Mouse (Mus musculus) liver, embryonic 14.5 days (tissue): Measurements from ENCODE around the gene Kdm3a. TPM values are rescaled to one million over a fixed set of nuclear protein-coding genes. Genes with fewer than 3 reads are reported as not detected.

Experiments
- ATAC-seq: fragments of 200-750 bp; cut with Nextera tagmentation; 2 replicates; pipeline ENCODE4 v1.8.0; 2017; ENCODE audit warnings: moderate number of reproducible peaks, mild to moderate bottlenecking, moderate library complexity; ENCODE audit not compliant: insufficient read depth
- DNase-seq, 3 experiments: peaks; one replicate each; pipeline ENCODE4 v3.0.0-alpha.2; 2012 to 2013; ENCODE audit warnings: low read depth in 3 of 3, low spot score in 3 of 3
- H3K27ac ChIP-seq: fragments of 300-500 bp; sonication (generic); 2 replicates; pipeline ENCODE4 v1.5.1; 2014; ENCODE audit warnings: moderate library complexity, mild to moderate bottlenecking, control low read depth, inconsistent platforms
- H3K27me3 ChIP-seq: fragments of 300-500 bp; sonication (generic); 2 replicates; pipeline ENCODE4 v1.6.1; 2014; ENCODE audit warnings: mild to moderate bottlenecking, low read length, moderate library complexity; ENCODE audit not compliant: control insufficient read depth, insufficient read depth
- H3K36me3 ChIP-seq: fragments of 300-500 bp; sonication (generic); replicated peaks from 2 replicates; pipeline ENCODE4 v1.6.1; 2014; ENCODE audit warnings: low read depth; ENCODE audit not compliant: control insufficient read depth, insufficient read depth
- H3K4me1 ChIP-seq, 2 experiments: fragments of 200-500 bp in 1 of 2; fragments of 300-500 bp in 1 of 2; sonication (generic) in 1 of 2; replicated peaks; 2 replicates each; pipeline ENCODE4 v1.6.1; 2012 to 2014; ENCODE audit warnings: antibody characterized with exemption in 1 of 2, inconsistent platforms in 1 of 2, low read length in 1 of 2; ENCODE audit not compliant: control insufficient read depth in 2 of 2, insufficient read depth in 2 of 2
- H3K4me2 ChIP-seq: fragments of 300-500 bp; sonication (generic); 2 replicates; pipeline ENCODE4 v1.6.1; 2014; ENCODE audit warnings: low read depth, mild to moderate bottlenecking, control low read depth, moderate library complexity
- H3K4me3 ChIP-seq, 2 experiments: fragments of 200-500 bp in 1 of 2; fragments of 300-500 bp in 1 of 2; sonication (generic) in 1 of 2; 2 replicates each; pipeline ENCODE4 v1.5.1; 2012 to 2014; ENCODE audit warnings: low read depth in 2 of 2, low read length in 2 of 2, mild to moderate bottlenecking in 2 of 2, control low read depth in 1 of 2, inconsistent platforms in 1 of 2, moderate library complexity in 1 of 2; ENCODE audit not compliant: insufficient read depth in 1 of 2
- H3K9ac ChIP-seq: fragments of 300-500 bp; sonication (generic); replicated peaks from 2 replicates; pipeline ENCODE4 v1.6.1; 2014; ENCODE audit warnings: mild to moderate bottlenecking, control low read depth, moderate library complexity
- H3K9me3 ChIP-seq: fragments of 300-500 bp; sonication (generic); 2 replicates; pipeline ENCODE4 v1.6.1; 2016; ENCODE audit warnings: low read length, mixed read lengths; ENCODE audit not compliant: control insufficient read depth
- CTCF ChIP-seq: IDR thresholded peaks from 2 replicates; pipeline ENCODE4 v1.5.1; 2016; ENCODE audit warnings: antibody characterized with exemption, low read depth, control low read depth
- EP300 ChIP-seq: IDR thresholded peaks from 2 replicates; pipeline ENCODE4 v1.6.1; 2016; ENCODE audit warnings: antibody characterized with exemption, low read depth
- WGBS: fragments of 180-500 bp; shearing (Covaris S2); extraction: QIAGEN DNeasy Blood & Tissue Kit; methylation state at CpG from one replicate; pipeline ENCODE4 v1.1.7; 2014; ENCODE audit not compliant: insufficient replicate concordance; 5-methylcytosine and 5-hydroxymethylcytosine counted together
- polyA plus RNA-seq, 2 experiments: library from polyadenylated mRNA; depleted of rRNA in 1 of 2; stranded (reverse) in 1 of 2; unstranded in 1 of 2; fragments of >200 nt; fragmentation: Nextera tagmentation in 1 of 2; extraction: Ambion mirVana in 1 of 2; gene quantifications; 2 replicates each; pipeline versions ENCODE4 v1.2.1 to v1.2.3; 2012 to 2014

Gene Kdm3a
- polyA plus RNA-seq, 2 experiments, result 8.6 to 11.8 TPM

DNA sequence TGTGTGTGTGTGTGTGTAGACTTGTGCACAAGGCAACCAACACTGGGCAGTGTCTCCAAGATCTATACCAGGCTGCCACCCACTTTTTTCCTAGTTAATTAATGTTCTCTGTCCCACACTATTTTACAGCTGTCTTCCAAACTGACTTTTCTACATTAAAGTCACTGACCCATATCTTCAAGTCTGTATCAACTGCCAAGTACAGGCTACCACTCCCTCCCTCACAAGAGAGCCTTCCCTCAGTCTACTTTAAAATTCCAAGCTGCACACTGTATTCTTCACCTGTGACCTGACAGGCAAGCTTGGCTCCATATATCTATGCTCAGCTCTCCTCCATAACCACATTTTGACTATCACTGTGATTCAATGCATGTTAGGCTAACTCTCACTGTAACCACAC, 19.6 kb downstream of the Kdm3a start:
- Histone ChIP-seq H3K4me3 (no peak overlapping the region), H3K4me2 (no peak overlapping the region), H3K27me3 (no peaks in the 10 kb centered on the region), H3K27ac (no peak overlapping the region), H3K9ac (no peak overlapping the region), H3K36me3 (peaks cover 42% of the 10 kb centered on the region), H3K4me1 (peaks cover 15 to 18% of the 10 kb centered on the region in 2 experiments), H3K9me3 (no peaks in the 10 kb centered on the region)
- DNase-seq (no peak), ATAC-seq (no peak)
- TF ChIP-seq CTCF (no peak), EP300 (no peak)

DNA sequence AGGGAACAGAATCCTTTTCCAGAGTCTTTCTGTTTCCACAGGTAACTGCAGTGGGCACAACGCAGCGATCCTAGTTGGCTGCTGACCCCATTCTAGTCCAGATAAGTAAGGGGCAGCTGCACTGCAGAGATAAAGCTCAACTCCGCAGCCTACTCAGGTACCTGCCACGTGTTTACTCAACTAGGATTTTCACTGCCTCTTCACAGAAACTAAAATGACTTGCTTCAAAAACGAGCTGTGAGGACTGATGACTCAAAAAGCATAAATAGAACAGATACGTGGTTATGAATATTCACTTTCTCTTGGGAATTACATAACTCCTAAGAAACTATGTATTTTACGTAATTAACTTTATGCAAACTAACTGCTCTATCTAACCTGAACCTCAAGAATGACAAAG, 22.8 kb downstream of the Kdm3a start:
- Histone ChIP-seq H3K4me1 (peaks cover 15 to 18% of the 10 kb centered on the region in 2 experiments), H3K27me3 (no peaks in the 10 kb centered on the region), H3K9me3 (no peaks in the 10 kb centered on the region), H3K9ac (peak overlapping the region; percentile 4; the same call in 1 of the 2 replicates), H3K4me3 (no peak overlapping the region), H3K27ac (peak overlapping the region; percentile 48), H3K36me3 (peaks cover 34% of the 10 kb centered on the region), H3K4me2 (peak overlapping the region; percentile 52)
- 30% methylated on average over 7 of the region's 7 CpGs for WGBS
- TF ChIP-seq EP300 (peak; percentile 81), CTCF (no peak)
- ATAC-seq, result peak; percentile 88
- DNase-seq, result peak; percentile 54 to 60 (median 56)

DNA sequence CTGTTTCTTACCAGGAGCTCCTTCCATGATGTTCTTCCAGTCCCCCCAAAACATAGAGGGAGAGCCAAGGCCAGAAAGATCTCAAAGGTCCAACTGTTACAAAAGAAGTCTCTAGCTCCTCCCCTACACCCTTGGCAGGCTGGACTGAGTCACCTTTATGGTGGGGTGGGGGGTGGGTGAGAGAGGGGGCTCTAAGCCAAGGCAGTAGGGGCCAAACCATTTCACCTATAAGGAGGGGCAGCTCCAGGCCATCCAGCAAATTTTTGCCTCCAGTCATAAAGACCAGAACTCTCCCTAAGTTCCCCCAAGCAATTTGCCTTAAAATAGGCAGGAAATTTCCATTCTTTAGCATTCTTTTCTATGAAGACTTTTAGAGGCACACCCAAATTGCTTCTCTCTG, 23.8 kb downstream of the Kdm3a start:
- ATAC-seq, result no peak
- Histone ChIP-seq H3K9me3 (no peaks in the 10 kb centered on the region), H3K4me2 (peak overlapping the region; percentile 22; the same call in 1 of the 2 replicates), H3K27ac (peak overlapping the region; percentile 46; the same call in 1 of the 2 replicates), H3K27me3 (no peaks in the 10 kb centered on the region), H3K9ac (no peak overlapping the region), H3K36me3 (peaks cover 38% of the 10 kb centered on the region), H3K4me1 (peaks cover 15 to 18% of the 10 kb centered on the region in 2 experiments), H3K4me3 (no peak overlapping the region)
- no peak for TF ChIP-seq CTCF
- no peak for TF ChIP-seq EP300
- DNase-seq, result no peak

DNA sequence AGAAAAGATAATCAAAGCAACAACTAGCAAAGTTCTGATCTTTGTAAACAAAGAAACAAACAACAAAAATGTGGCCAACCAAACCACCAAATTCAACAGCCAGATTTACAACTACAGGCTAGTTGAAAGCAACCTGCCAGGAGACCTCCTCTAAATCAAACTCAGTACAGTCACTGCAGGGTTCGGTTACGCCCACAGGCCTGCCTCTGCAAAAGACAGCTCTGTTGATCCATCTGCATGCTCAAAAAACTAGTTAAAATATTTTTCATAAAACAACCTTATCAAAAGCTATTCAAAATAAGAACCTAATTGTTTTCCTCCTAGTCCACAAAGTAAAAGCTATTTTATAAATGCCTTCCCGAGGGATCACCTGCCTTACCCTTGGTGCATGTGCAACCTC, 25.0 kb downstream of the Kdm3a start:
- peaks cover 40% of the 10 kb centered on the region for H3K36me3 ChIP-seq
- peaks cover 15 to 18% of the 10 kb centered on the region in 2 experiments for H3K4me1 ChIP-seq
- WGBS, result 78% methylated on average over 3 of the region's 3 CpGs
- H3K9ac ChIP-seq, result no peak overlapping the region
- H3K27me3 ChIP-seq, result no peaks in the 10 kb centered on the region
- no peak overlapping the region for H3K4me3 ChIP-seq
- H3K27ac ChIP-seq, result no peak overlapping the region
- DNase-seq, result no peak
- no peak for ATAC-seq
- no peaks in the 10 kb centered on the region for H3K9me3 ChIP-seq
- TF ChIP-seq CTCF (no peak), EP300 (no peak)
- H3K4me2 ChIP-seq, result no peak overlapping the region

DNA sequence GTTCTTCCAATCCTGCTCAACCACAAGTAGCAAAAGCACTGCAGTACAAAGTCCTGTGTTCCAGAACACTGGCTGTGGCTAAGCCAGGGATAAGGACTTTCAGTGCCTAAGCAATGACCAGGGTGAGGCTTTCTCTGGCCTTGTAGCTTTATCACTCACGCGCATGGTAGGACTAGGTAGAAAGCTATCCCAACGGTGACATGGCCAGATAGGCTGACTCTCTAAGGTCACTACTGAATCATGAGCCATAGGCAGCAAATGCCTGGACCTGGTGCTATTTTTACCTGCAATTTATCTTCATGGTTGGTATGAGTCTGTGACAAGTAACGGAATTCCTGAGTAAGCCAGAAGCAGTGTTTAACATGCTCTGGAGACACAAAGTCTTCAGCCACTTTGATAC, 42.6 kb downstream of the Kdm3a start:
- ATAC-seq, result no peak
- Histone ChIP-seq H3K9me3 (no peaks in the 10 kb centered on the region), H3K4me3 (no peak overlapping the region), H3K36me3 (peaks cover 59% of the 10 kb centered on the region), H3K4me1 (no peaks in the 10 kb centered on the region), H3K4me2 (no peak overlapping the region), H3K27ac (no peak overlapping the region), H3K9ac (no peak overlapping the region), H3K27me3 (no peaks in the 10 kb centered on the region)
- DNase-seq, result no peak
- 87% methylated on average over 4 of the region's 4 CpGs for WGBS
- TF ChIP-seq EP300 (no peak), CTCF (no peak)

DNA sequence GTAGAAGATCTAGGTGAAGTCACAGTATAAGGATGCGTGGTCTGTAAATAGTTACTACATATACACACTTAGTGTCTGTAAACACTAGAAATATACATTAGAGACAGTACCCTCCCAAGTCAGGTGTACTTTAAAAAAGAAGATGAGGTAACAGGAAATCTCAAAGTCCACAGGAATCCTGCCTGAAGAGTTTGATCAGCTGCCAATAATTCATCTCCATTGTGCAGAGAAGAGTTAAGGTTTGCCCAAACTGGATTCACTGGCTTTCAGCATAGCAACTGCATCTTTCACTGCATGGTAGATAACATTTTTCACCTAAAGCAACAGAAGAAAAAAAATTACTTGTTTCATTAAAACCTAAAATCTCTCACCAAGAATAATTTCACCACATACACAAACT, 43.4 kb downstream of the Kdm3a start:
- Histone ChIP-seq H3K4me3 (no peak overlapping the region), H3K36me3 (peaks cover 53% of the 10 kb centered on the region), H3K4me1 (no peaks in the 10 kb centered on the region), H3K9me3 (no peaks in the 10 kb centered on the region), H3K9ac (no peak overlapping the region), H3K27me3 (no peaks in the 10 kb centered on the region), H3K27ac (no peak overlapping the region), H3K4me2 (no peak overlapping the region)
- DNase-seq (no peak), ATAC-seq (no peak)
- no peak for TF ChIP-seq EP300
- 90% methylated on average over 1 of the region's 1 CpGs for WGBS
